Mouse (Mus musculus) thymus, postnatal 10 days (tissue): ENCODE measurements around the gene Cdc26.

ENCODE experiments used
- DNase-seq, 2 experiments: peaks; one replicate each; pipeline ENCODE4 v3.0.0; 2021; ENCODE audit warnings: low spot score in 2 of 2

Gene Cdc26

DNA sequence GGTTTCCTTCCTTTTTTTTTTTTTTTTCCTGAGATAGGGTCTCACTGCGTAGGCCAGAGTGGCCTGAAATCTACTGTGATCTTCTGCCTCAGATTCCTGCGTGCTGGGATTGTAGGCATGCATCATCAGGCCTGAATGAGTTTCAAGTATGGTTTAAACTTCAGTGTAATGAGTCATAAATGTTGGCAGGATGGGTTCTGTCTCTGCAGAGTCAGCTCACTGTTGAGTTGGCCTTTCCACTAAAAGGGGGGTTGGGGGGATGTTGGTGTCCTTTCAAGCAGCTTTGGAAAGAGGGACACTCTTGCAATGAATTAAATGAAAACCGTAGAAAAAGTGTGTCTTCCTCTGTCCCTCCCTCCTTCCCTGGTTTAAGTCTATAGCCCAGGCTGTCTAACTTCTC lies 9.5 kb downstream of the Cdc26 start:
- no peak for DNase-seq

DNA sequence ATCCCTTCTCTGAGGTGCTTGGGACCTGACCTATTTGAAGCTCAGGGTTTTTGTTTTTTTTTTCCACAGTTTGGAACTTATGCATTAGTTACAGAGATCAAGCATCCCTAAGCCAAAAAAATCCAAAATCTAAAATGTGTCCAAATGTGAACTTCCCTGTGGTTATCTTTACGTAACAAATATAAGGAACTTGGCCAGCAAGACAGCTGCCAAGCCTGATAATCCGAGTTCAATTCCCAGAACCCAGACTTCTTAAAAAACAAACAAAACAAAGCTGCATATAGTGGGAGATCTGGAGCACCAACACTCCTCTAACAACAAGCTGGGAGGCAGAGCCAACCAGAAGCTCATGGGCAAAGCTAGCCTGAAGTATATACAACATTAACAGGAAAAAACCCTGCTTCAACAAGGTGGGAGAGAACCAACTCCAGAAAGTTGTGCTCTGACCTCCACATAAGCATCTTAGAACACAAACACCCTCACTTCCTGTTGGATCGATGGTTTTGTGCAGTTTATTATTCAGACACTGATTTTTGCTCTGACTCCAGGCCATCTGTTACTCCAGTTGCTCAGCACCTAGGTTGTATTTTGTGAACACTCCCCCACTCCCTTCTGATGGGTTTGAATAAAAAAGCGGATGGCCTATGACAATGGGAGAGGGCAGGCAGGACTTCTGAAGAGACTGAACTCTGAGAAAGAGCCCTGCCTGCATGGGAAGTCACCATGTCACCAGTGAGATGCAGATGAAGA lies 10.7 kb downstream of the Cdc26 start:
- DNase-seq, result no peak

DNA sequence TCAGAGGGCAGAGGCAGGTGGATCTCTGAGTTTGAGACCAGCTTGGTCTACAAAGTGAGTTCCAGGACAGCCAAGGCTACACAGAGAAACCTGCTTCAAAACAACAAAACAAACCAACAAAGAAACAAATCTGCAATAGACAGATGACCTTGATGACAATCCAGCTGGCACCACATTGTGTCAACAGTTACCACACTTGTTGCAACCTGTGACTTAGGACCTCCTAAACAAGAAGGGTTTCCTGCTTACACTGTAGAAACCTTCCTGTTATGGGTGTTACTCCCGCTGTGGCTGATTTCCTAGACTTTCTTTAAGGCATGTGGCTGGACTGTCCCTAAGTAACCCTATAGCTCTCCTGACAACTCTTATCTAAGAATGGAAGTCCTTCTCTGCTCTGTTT lies 12.6 kb downstream of the Cdc26 start:
- DNase-seq, result no peak

- DNase-seq, result no peak
Observed at GRCm38 (mm10) chr4:62393459-62393858, 15.0 kb downstream of the Cdc26 start.

GRCm38 (mm10) chr4:62391892-62392291 lies 16.6 kb downstream of the Cdc26 start:
- no peak for DNase-seq

GRCm38 (mm10) chr4:62389592-62390512 lies 18.6 kb downstream of the Cdc26 start:
- DNase-seq, result no peak

DNA sequence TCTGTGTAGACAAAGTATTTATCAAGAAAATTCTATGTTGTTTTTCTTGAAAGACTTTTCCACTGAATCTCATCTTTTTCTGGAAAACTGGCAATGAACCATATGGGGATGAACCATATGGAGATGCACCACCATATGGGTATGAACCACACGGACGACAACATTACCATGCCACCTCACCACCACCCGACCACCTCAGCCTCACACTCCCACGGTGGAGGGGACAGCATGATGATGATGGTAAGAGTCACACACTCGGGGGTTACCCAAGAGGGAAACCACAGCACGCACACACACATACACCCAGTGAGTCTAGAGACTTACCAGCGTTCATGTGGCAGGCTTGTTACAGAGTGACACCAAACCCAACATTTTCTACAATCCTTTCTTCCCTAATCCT lies 23.0 kb downstream of the Cdc26 start:
- no peak for DNase-seq

DNA sequence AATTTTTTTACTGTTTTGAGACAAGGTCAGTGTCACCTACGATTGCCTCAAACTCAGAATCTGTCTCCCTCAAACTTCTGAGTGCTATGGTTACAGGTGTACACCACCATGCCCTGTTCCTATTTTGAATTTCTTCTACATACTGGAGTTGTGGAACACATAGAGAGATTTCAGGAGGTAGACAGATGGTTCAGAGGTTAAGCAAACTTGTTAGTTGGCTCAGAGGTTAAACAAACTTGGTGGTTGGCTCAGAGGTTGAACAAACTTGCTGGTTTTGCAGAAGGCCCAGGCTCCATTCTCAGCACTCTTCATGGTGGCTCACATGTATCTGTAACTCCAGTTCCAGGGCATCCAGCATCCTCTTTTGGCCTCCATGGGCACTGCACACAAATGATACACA lies 24.3 kb downstream of the Cdc26 start:
- no peak for DNase-seq

DNA sequence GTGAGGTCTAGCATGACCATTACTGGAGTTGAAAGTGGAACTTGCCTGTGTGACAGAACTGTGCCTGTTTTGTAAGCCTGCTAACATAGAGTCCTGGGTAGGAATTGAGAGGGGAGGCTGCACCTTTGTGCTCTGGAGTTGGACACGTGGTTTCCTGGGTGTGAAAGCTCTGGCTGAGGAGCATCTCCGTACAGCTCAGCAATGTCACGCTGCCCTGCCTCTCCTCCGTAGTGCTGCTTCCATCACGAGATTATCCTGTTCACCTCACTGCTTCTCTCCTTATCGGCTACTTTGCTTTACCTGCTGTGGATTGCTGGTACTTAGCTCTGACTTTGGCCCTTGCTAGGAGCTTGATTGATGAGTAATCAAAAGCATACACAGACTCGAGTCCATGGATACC lies 24.7 kb downstream of the Cdc26 start:
- DNase-seq, result no peak

- no peak for DNase-seq
Observed at GRCm38 (mm10) chr4:62383207-62383606, 25.2 kb downstream of the Cdc26 start.

DNA sequence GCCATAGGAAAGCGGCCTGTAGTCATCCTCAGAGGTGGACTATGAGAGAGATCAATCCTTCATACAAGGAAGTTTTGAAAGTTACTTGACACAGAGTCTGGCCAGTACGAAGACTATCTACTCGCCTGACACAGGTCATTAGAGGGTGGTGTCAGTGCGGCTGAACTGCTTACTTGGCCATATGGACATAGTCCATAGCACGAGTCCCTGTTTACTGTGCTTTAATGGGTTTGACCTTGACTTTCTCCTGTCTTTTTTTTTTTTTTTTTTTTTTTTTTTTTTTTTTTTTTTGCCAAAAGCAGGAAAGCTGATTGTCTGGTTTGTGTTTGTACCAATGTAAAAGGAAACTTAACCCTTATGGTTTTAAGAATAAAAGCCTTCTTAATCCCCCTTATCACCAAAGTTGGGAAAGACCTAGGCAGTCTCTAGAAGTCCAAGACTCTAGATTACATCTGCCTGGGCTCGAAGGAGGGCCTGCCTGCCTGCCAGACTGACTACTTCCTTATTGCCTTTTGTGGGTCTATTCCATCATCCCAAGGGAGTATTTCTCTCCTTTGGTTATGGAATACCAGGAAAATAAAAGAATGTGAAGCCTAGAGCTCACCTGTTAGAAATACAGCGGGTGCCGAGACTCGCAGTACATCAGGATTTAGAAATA lies 28.6 kb downstream of the Cdc26 start:
- DNase-seq, result no peak

- no peak for DNase-seq
Observed at GRCm38 (mm10) chr4:62376123-62376522, 32.3 kb downstream of the Cdc26 start.

DNA sequence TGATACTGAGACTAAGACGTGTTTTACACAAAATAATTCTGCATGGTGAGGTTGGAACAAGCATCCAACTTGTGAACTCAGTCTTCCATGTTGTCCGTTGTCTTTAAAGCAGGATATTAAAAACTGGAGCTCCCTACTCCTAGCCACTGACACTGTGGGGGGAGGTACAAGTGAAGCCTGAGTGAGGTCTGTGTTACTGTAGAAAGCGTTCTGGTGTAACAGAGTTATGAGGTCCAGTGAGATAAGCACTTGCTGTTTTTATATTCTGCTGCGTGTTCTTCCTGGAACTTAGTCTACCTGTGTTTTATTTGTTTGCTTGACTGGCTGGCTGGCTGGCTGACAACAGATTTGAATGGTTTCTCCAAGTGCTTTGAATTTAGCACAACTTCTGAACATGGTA lies 34.1 kb downstream of the Cdc26 start:
- DNase-seq, result no peak

GRCm38 (mm10) chr4:62373668-62374067 lies 34.8 kb downstream of the Cdc26 start:
- DNase-seq, result no peak

GRCm38 (mm10) chr4:62372818-62373520 lies 35.5 kb downstream of the Cdc26 start:
- DNase-seq, result no peak

DNA sequence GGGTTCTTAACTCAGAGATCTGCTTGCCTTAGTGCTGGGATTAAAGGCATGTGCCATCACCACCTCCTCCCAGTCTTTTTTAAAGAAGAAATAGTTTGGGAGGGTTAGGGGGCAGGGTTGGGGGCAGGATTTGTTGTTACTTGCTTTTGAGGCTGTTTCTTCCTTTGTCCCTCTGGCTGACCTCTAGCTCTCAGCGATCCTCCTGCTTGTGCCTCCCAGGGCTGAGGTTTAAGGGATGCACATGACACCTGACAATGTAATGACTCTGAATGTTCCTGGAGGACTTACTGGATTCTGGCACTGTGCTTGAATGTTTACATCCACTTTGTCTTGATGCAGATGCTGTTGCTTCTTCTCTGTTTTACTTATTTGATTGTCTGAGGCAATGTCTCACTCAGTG lies 36.0 kb downstream of the Cdc26 start:
- no peak for DNase-seq

GRCm38 (mm10) chr4:62369091-62369490 lies 39.4 kb downstream of the Cdc26 start:
- DNase-seq, result no peak

- DNase-seq, result no peak
Observed at GRCm38 (mm10) chr4:62367586-62367985, 40.9 kb downstream of the Cdc26 start.

GRCm38 (mm10) chr4:62366291-62366690 lies 42.2 kb downstream of the Cdc26 start:
- no peak for DNase-seq

- no peak for DNase-seq
Observed at GRCm38 (mm10) chr4:62364299-62364698, 44.1 kb downstream of the Cdc26 start.

DNA sequence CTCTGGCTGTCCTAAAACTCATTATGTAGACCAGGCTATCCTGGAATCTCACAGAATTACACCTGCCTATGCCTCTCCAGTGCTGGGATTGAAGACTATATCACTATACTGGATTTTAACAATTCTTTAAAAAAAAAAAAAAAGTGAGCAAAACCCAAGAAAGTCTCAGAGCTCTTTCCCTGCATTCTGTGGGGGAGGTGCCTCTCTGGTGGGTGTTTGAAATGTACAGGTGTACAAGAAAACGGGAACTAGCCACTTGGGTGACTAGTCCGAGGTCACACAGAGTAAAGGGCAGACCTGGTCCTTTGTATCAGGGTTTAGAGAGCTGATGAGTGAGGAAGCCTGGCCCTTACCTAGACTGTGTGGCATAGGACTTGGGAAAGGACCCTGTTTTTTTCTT lies 46.0 kb downstream of the Cdc26 start:
- DNase-seq, result no peak

DNA sequence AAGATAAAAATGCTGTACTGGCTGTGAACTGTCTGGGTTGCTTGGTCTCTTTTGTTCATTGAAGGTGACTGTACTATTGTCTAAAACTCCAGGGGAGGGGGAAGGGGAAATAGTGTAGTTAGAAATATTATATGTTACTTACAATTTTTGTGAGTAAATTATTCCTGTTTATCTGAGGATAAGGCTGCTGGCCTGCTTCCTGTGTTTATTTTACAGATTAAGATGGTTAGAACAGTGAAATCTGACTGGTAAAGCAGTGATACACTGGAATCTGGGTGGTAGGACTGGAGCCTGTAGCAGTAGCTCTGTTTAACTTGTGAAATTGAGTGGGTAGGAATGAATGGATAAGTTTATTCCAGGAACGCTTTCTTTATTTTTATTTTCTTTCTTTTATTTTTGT lies 46.4 kb downstream of the Cdc26 start:
- no peak for DNase-seq
